Mouse (Mus musculus) thymus, postnatal 0 days (tissue): ENCODE measurements around the gene Esp34. TPM values are rescaled to one million over a fixed set of nuclear protein-coding genes. Genes with fewer than 3 reads are reported as not detected.

ENCODE experiments used
- DNase-seq: peaks from one replicate; pipeline ENCODE4 v3.0.0-alpha.2; 2015; ENCODE audit warnings: low spot score
- polyA plus RNA-seq: library from polyadenylated mRNA; unstranded; fragments of >200 nt; fragmentation: Nextera tagmentation; extraction: Ambion mirVana; gene quantifications from 2 replicates; pipeline ENCODE4 v1.2.1, GENCODE M21; 2015

Gene Esp34
- not detected in 2 replicates for polyA plus RNA-seq

DNA sequence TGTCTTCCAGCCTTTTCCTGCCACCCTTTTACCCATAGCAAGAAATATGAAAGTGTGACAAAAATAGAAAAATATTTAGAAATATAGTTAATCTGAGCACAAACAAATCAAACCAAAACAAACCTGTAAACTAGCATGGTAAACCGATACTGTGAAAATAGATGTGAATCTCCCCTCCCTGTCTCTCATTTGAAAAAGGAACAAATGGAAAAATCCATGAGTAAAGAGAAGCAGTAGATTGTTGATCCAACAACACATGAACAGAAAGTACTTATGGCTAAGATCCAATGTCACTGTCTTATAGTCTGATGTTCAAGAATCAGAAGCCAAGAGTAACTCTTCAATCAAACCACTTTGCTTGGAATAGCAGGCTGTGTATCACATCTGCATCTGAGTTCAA is at the start of gene Esp34:
Gene Esp34 (plus strand): TSS at position 301 of the 400 bp plus-strand sequence.
- DNase-seq, result no peak

DNA sequence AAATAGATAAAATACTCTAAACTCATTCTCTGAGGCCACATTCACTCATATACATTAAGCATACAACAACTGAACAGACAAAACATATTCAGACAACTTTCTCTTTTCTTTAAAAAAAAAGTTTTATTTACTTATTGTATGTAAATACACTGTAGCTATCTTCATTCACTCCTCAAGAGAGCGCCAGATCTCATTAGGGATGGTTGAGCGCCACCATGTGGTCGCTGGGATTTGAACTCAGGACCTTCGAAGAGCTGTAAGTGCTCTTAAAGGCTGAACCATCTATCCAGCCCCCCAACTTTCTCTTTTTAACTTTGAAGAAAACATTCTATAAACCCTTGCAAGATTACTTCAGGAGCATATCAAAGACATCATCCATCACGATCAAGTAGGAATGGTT is 8.5 kb downstream of the Esp34 start:
- DNase-seq, result no peak

Other genes starting within 250 kb of the Esp34 start
- gene Olfr137, start 246.6 kb upstream of the Esp34 start, polyA plus RNA-seq, result not detected in 2 replicates
- not detected in 2 replicates for gene Olfr136, start 224.4 kb upstream of the Esp34 start, polyA plus RNA-seq
- not detected in 2 replicates for gene Esp36, start 134.0 kb upstream of the Esp34 start, polyA plus RNA-seq
- gene Esp31, start 85.3 kb downstream of the Esp34 start, polyA plus RNA-seq, result not detected in 2 replicates